Mouse (Mus musculus) liver, embryonic 11.5 days (tissue): ENCODE measurements around the gene Mtor. TPM values are rescaled to one million over a fixed set of nuclear protein-coding genes. Genes with fewer than 3 reads are reported as not detected.
A peak's percentile ranks its signal among the peaks of the same experiment; 100 is the strongest.

Experiments used
- ATAC-seq: fragments of 200-750 bp; cut with Nextera tagmentation; replicated peaks from 2 replicates; pipeline ENCODE4 v1.8.0; 2017; ENCODE audit warnings: moderate number of reproducible peaks, mild to moderate bottlenecking, moderate TSS enrichment, moderate library complexity; ENCODE audit not compliant: low FRiP score
- DNase-seq: peaks from one replicate; pipeline ENCODE4 v3.0.0-alpha.2; 2017; ENCODE audit warnings: low spot score
- H3K27ac ChIP-seq: fragments of 300-500 bp; sonication (generic); 2 replicates; pipeline ENCODE4 v1.5.1; 2014; ENCODE audit warnings: mild to moderate bottlenecking, low read depth, low read length, control low read depth
- H3K27me3 ChIP-seq: fragments of 300-500 bp; sonication (generic); replicated peaks from 2 replicates; pipeline ENCODE4 v1.6.1; 2014; ENCODE audit warnings: low read length, mixed read lengths; ENCODE audit not compliant: control insufficient read depth, insufficient read depth
- H3K36me3 ChIP-seq: fragments of 300-500 bp; sonication (generic); 2 replicates; pipeline ENCODE4 v1.6.1; 2014; ENCODE audit warnings: mild to moderate bottlenecking, low read length, moderate library complexity, mixed read lengths; ENCODE audit not compliant: control insufficient read depth, insufficient read depth
- H3K4me1 ChIP-seq: fragments of 300-500 bp; sonication (generic); replicated peaks from 2 replicates; pipeline ENCODE4 v1.6.1; 2014; ENCODE audit warnings: low read length, mixed read lengths; ENCODE audit not compliant: control insufficient read depth, insufficient read depth
- H3K4me2 ChIP-seq: fragments of 300-500 bp; sonication (generic); 2 replicates; pipeline ENCODE4 v1.6.1; 2014; ENCODE audit warnings: mild to moderate bottlenecking, control low read depth, moderate library complexity
- H3K4me3 ChIP-seq: fragments of 300-500 bp; sonication (generic); 2 replicates; pipeline ENCODE4 v1.5.1; 2014; ENCODE audit warnings: low read depth, low read length, control low read depth
- H3K9ac ChIP-seq: fragments of 300-500 bp; sonication (generic); 2 replicates; pipeline ENCODE4 v1.6.1; 2014; ENCODE audit warnings: low read depth, low read length, control low read depth
- H3K9me3 ChIP-seq: fragments of 300-500 bp; sonication (generic); 2 replicates; pipeline ENCODE4 v1.6.1; 2016; ENCODE audit warnings: low read length, inconsistent platforms, mixed read lengths; ENCODE audit not compliant: control insufficient read depth
- WGBS: fragments of 180-500 bp; shearing (Covaris S2); extraction: QIAGEN DNeasy Blood & Tissue Kit; methylation state at CpG from one replicate; pipeline ENCODE4 v1.1.7; 2014; 5-methylcytosine and 5-hydroxymethylcytosine counted together
- polyA plus RNA-seq: library from polyadenylated mRNA; unstranded; fragments of >200 nt; fragmentation: Nextera tagmentation; extraction: Ambion mirVana; gene quantifications from 2 replicates; pipeline ENCODE4 v1.2.1, GENCODE M21; 2014

Mtor gene
- polyA plus RNA-seq, 1 experiment from 2014 or later: 22.9 TPM

DNA sequence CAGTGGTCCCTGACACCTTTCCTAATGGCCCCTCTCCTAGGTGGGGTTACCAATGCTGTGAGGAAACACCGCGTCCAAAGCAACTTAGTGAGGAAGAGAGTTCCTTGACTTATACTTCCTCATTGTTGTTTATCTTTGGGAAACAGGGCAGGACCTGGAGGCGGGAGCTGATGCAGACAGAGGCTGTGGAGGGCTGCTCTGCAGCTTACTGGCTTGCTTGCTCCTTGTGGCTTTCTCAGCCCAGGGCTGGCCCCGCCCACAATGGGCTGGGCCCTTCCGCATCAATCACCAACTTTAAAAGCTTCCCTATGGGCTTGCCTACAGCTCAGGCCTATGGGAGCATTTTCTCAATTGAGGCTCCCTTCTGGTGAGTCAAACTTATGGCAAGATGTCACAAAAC is 14.6 kb upstream of the Mtor start:
- Histone ChIP-seq H3K4me2 (no peak overlapping the region), H3K36me3 (no peaks in the 10 kb centered on the region; the same call in 1 of the 2 replicates), H3K27ac (no peak overlapping the region), H3K9ac (no peak overlapping the region), H3K4me3 (no peak overlapping the region), H3K27me3 (no peaks in the 10 kb centered on the region), H3K4me1 (peaks cover 2% of the 10 kb centered on the region), H3K9me3 (no peaks in the 10 kb centered on the region)
- ATAC-seq: no peak
- WGBS: 69% methylated on average over 5 of the region's 5 CpGs
- DNase-seq: no peak

- H3K4me1 ChIP-seq: no peaks in the 10 kb centered on the region; the same call in 1 of the 2 replicates
- WGBS: 82% methylated on average over 4 of the region's 4 CpGs
- DNase-seq (no peak), ATAC-seq (no peak)
- H3K27ac ChIP-seq: no peak overlapping the region
- H3K4me3 ChIP-seq: no peak overlapping the region
- H3K27me3 ChIP-seq: no peaks in the 10 kb centered on the region
- no peaks in the 10 kb centered on the region for H3K9me3 ChIP-seq
- H3K4me2 ChIP-seq: no peak overlapping the region
- no peak overlapping the region for H3K9ac ChIP-seq
- H3K36me3 ChIP-seq: no peaks in the 10 kb centered on the region; the same call in 1 of the 2 replicates
Observed at GRCm38 (mm10) chr4:148434554-148434953, 13.9 kb upstream of the Mtor start.

DNA sequence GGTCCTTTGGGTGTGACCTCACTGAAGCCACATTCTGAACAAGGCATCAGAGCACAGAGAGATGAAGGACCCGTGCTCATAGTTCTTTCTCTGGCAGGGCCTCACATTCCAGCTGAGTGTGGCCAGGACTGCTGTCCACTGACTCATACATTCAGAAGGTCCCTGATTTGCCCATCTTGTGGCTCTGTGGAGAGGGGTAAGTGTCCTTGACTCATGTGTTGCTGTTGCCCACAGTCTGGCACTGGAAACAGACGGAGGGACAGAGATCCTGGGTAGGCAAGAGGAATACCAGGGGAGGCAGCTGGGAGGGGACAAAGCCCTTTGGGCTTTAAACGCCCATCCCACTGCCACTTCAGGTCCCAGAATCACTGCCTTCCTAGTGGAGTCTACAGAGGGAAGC is 13.3 kb upstream of the Mtor start:
- DNase-seq (no peak), ATAC-seq (no peak)
- no peaks in the 10 kb centered on the region; the same call in 1 of the 2 replicates for H3K4me1 ChIP-seq
- H3K9ac ChIP-seq: no peak overlapping the region
- H3K27ac ChIP-seq: no peak overlapping the region
- H3K27me3 ChIP-seq: no peaks in the 10 kb centered on the region
- 87% methylated on average over 3 of the region's 3 CpGs for WGBS
- no peak overlapping the region for H3K4me3 ChIP-seq
- H3K36me3 ChIP-seq: no peaks in the 10 kb centered on the region; the same call in 1 of the 2 replicates
- H3K9me3 ChIP-seq: no peaks in the 10 kb centered on the region
- no peak overlapping the region for H3K4me2 ChIP-seq

- Histone ChIP-seq H3K27me3 (no peaks in the 10 kb centered on the region), H3K9ac (no peak overlapping the region), H3K4me3 (no peak overlapping the region), H3K27ac (no peak overlapping the region), H3K4me2 (no peak overlapping the region), H3K4me1 (no peaks in the 10 kb centered on the region; the same call in 1 of the 2 replicates), H3K9me3 (no peaks in the 10 kb centered on the region), H3K36me3 (no peaks in the 10 kb centered on the region; the same call in 1 of the 2 replicates)
- 77% methylated on average over 6 of the region's 6 CpGs for WGBS
- ATAC-seq (no peak; the same call in 1 of the 2 replicates), DNase-seq (no peak)
Observed at GRCm38 (mm10) chr4:148435657-148436330, 12.6 kb upstream of the Mtor start.

GRCm38 (mm10) chr4:148441931-148442330 is 6.5 kb upstream of the Mtor start:
- Histone ChIP-seq H3K9ac (no peak overlapping the region), H3K4me2 (no peak overlapping the region), H3K4me3 (no peak overlapping the region), H3K27ac (no peak overlapping the region), H3K27me3 (no peaks in the 10 kb centered on the region), H3K4me1 (peaks cover 14% of the 10 kb centered on the region; the same call in 1 of the 2 replicates), H3K36me3 (no peaks in the 10 kb centered on the region), H3K9me3 (no peaks in the 10 kb centered on the region)
- 80% methylated on average over 5 of the region's 5 CpGs for WGBS
- ATAC-seq: no peak
- DNase-seq: no peak

- H3K27me3 ChIP-seq: no peaks in the 10 kb centered on the region
- peak overlapping the region; percentile 94 for H3K4me2 ChIP-seq
- H3K27ac ChIP-seq: no peak overlapping the region
- 96% methylated on average over 7 of the region's 7 CpGs for WGBS
- peaks cover 14% of the 10 kb centered on the region; the same call in 1 of the 2 replicates for H3K4me1 ChIP-seq
- H3K36me3 ChIP-seq: no peaks in the 10 kb centered on the region
- DNase-seq (no peak), ATAC-seq (no peak)
- H3K9ac ChIP-seq: no peak overlapping the region
- H3K4me3 ChIP-seq: no peak overlapping the region
- H3K9me3 ChIP-seq: no peaks in the 10 kb centered on the region
Observed at GRCm38 (mm10) chr4:148442598-148442997, 5.8 kb upstream of the Mtor start.

GRCm38 (mm10) chr4:148444250-148444967 is 4.0 kb upstream of the Mtor start, which contains the start of gene Ubiad1:
TSS of gene Ubiad1 (minus strand) at chr4:148444771.
- under 1% methylated on average over 46 of the region's 46 CpGs for WGBS
- DNase-seq (peak; percentile 90), ATAC-seq (peak; percentile 78)
- Histone ChIP-seq H3K27ac (peak within 1 kb of the TSS; percentile 75), H3K9me3 (no peaks in the 10 kb centered on the region), H3K4me3 (peak within 1 kb of the TSS; percentile 81), H3K36me3 (no peaks in the 10 kb centered on the region), H3K27me3 (no peaks in the 10 kb centered on the region), H3K4me1 (peaks cover 14% of the 10 kb centered on the region; the same call in 1 of the 2 replicates), H3K4me2 (peak within 1 kb of the TSS; percentile 94), H3K9ac (peak within 1 kb of the TSS; percentile 89)

GRCm38 (mm10) chr4:148448853-148449245 is 438 bp downstream of the Mtor start:
- ATAC-seq: peak; percentile 24
- peak overlapping the region; percentile 42; the same call in 1 of the 2 replicates for H3K27ac ChIP-seq
- WGBS: under 1% methylated on average over 15 of the region's 15 CpGs

More at GRCm38 (mm10) chr4:148448853-148449245, 438 bp downstream of the Mtor start:
- Histone ChIP-seq H3K36me3 (peaks cover 16% of the 10 kb centered on the region), H3K4me3 (peak overlapping the region; percentile 83), H3K9me3 (no peaks in the 10 kb centered on the region), H3K4me2 (peak overlapping the region; percentile 70), H3K9ac (peak overlapping the region; percentile 82), H3K27me3 (no peaks in the 10 kb centered on the region), H3K4me1 (peaks cover 8% of the 10 kb centered on the region; the same call in 1 of the 2 replicates)
- DNase-seq: no peak
